Mouse (Mus musculus) ovary, adult 18-20 months (tissue): ENCODE measurements around the gene Olfr1512.
"Not testable (repeated sequence)": the region's sequence is repeated elsewhere in the genome, so short reads cannot be mapped to it uniquely, and the experiment has no call there.

ENCODE experiments used
- DNase-seq: peaks from one replicate; pipeline ENCODE4 v3.0.0; 2022; ENCODE audit warnings: low spot score, mixed read lengths

Gene Olfr1512

GRCm38 (mm10) chr14:52379068-52379467 lies at the start of gene Olfr1512:
Gene Olfr1512 (minus strand): TSS chr14:52379168.
- no peak for DNase-seq

DNA sequence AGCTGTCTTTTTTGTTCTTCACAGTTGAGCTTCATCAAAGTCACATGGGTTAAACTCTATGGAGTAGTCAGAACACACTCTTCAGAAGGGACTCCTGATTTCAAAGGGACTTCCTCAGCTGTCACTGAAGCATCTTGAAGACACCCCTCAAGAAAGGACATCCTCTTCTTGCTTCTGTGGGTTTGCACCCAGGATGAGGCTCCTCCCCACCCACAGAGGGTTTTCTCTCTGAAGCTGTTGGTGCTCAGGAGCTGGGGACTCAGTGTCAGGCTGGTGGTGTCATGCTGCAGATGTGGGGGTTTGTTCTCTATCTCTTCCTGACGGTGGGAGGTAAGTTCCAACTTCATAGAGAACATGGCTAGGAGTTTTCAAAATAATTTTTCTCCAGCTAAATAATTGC lies 48.7 kb upstream of the Olfr1512 start:
- DNase-seq, result no peak

- DNase-seq, result no peak
Observed at GRCm38 (mm10) chr14:52414273-52414672, 35.3 kb upstream of the Olfr1512 start, which contains the start of gene Olfr1510. Gene Olfr1510 (minus strand): TSS chr14:52414373.

- not testable (repeated sequence) for DNase-seq
Observed at GRCm38 (mm10) chr14:52410142-52410919, 31.4 kb upstream of the Olfr1512 start.

DNA sequence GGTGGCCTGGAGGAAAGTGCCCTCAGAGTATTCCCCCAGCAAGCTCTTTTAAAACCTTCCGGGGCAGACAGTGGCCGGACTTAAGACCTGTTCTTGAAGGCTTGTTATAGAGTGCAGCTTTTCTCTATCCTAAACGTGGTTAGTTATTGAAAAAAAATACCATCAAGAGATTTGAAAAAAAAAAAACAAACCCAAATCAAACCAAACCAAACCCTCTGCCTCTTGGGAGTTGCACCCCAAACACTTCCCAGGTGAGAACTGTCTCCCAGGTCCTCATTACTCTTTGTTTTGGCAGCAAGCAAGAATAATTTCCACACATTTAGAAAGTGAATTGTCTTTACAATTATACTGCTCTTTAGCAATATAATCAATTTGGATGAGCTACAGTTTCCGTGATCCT lies 18.3 kb upstream of the Olfr1512 start, which contains the start of gene Olfr1511:
TSS of gene Olfr1511 (minus strand) at position 101 of the 400 bp plus-strand sequence.
- no peak for DNase-seq

DNA sequence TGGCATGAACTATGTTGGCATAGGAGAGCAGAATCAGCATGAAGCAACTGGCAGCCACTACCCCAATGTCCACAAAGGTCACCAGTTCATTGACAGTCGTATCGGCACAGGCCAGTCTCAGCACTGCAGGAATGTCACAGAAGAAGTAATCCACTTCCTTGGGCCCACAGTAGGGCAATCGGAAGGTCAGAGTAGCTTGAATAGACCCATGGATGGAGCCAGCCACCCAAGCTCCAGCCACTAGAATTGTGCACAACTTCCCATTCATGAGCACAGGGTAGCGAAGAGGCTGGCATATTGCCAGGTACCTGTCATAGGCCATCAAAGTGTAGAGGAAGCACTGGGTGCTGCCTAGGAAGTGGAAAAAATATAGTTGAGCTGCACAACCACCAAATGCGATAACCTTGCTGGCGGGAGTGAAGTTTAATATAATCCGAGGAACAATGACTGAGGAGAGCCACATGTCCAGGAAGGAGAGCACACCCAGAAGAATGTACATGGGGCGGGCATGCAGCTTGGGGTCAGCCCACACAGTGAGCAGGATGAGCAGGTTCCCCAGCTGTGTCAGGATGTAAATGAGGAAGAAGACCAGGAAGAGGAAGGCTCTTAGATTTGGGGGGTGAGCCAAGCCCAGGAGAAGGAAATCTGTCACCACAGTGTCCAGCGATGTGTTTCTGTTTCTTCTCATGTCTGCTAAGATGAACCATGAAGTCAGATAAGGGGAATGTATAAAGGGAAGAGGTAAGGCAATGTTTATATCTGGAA lies 11.3 kb upstream of the Olfr1512 start:
- DNase-seq, result not testable (repeated sequence)

DNA sequence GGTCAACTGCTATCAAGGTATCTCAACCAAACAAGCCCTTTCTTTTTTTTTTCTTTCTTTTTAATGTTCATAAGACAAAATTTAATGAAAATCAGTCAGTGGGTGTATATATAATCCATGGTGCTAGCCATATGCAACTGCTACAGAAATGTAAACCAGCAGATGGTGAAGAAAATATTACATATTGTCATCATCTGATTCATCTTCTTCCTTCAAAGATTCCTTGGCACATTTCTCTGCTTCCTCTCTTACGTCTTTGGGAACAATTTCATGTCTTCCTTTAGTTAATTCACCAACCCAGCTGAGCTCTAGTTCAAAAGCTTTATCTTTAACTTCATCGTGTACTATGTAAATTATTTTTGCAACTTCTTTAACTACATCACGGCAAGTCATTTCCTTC lies 10.2 kb downstream of the Olfr1512 start:
- no peak for DNase-seq

- no peak for DNase-seq
Observed at GRCm38 (mm10) chr14:52356308-52356707, 22.7 kb downstream of the Olfr1512 start, which contains the start of gene Olfr1513. Gene Olfr1513 (minus strand): TSS chr14:52356408.

GRCm38 (mm10) chr14:52339512-52339852 lies 39.5 kb downstream of the Olfr1512 start:
- no peak for DNase-seq

DNA sequence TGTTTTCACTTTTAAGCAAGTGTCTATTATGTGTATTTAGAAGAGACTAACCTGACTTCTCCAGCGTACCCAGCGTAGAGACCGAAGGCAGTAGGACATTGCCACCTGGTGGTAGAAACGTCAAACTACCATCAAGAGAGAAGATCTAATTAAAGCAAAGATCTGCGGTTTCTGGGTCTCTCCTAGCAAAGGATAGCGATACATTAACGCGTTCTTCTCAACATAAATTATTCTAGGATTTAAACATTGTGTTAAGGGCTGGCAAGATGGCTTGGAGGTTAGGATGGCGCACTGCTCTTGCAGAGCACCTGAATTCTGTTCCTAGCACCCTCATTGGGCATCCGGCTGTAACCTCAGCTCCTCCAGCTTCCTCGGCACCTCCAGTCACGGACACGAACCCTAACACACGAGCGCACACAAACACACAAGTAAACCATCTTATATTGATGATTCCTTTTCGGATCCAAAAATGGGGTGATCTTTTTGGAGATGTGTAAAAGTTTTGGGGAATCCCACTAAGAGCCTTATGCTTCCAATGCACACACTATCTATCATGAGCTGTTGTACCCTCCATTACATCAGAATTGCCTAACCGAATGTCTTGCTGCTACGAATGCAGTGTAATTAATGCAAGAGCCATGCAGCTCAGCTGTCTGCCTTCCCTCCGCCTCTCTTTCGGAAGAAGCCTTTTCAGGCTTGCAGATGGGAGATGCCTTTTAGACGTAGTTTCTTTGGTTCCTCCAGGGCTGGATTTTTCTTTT lies 40.0 kb downstream of the Olfr1512 start:
- DNase-seq, result no peak

GRCm38 (mm10) chr14:52332171-52332570 lies 46.8 kb downstream of the Olfr1512 start:
- DNase-seq, result no peak

GRCm38 (mm10) chr14:52331069-52331750 lies 47.8 kb downstream of the Olfr1512 start:
- DNase-seq, result no peak

- DNase-seq, result no peak
Observed at GRCm38 (mm10) chr14:52327910-52328812, 50.8 kb downstream of the Olfr1512 start, which contains the start of gene Sall2. Gene Sall2 (minus strand): TSS chr14:52328762.

- DNase-seq, result no peak
Observed at GRCm38 (mm10) chr14:52327375-52327901, 51.5 kb downstream of the Olfr1512 start.

DNA sequence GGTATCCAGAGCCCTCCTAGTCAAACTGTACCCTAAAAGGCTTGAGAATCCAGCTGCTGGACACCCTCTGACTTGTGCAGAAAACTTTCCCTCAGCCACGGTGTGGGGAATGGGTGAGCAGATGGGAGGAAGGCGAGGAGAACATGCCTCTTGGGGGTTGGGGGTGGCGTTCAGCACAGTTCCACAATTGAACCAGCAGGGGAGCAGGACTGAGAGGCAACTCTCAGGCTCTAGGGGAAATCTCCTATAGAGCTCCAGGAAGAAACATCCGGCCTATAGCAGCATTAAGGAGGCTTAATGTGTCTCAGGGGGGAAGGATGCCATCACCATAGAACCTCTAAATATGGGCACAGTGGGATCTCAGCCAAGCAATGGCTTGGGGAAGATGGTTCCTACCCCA lies 53.1 kb downstream of the Olfr1512 start:
- no peak for DNase-seq
